Mouse (Mus musculus) testis, postnatal 10 days (tissue): ENCODE measurements around the gene Ltb4r2.

Experiments
- DNase-seq: peaks from one replicate; pipeline ENCODE4 v3.0.0; 2021; ENCODE audit warnings: low spot score

Ltb4r2 gene

GRCm38 (mm10) chr14:55737086-55737687 lies 24.0 kb upstream of the Ltb4r2 start:
- no peak for DNase-seq

- DNase-seq, result peak; percentile 93
These were observed 17.5 kb upstream of the Ltb4r2 start for GRCm38 (mm10) chr14:55743711-55744110.

GRCm38 (mm10) chr14:55745180-55745860 lies 15.9 kb upstream of the Ltb4r2 start, which contains the start of the genes Dhrs1 and Nop9:
TSS of gene Dhrs1 (minus strand) at chr14:55745690.
TSS of gene Nop9 (plus strand) at chr14:55745693.
- DNase-seq, result peak; percentile 93

GRCm38 (mm10) chr14:55745861-55746237 lies 15.4 kb upstream of the Ltb4r2 start:
- DNase-seq, result no peak

GRCm38 (mm10) chr14:55747051-55747847 lies 14.0 kb upstream of the Ltb4r2 start:
- no peak for DNase-seq

GRCm38 (mm10) chr14:55757566-55757965 lies 3.7 kb upstream of the Ltb4r2 start:
- no peak for DNase-seq

GRCm38 (mm10) chr14:55758363-55758784 lies 2.9 kb upstream of the Ltb4r2 start, which contains the start of gene Cideb:
TSS of gene Cideb (minus strand) at chr14:55758458.
- no peak for DNase-seq

GRCm38 (mm10) chr14:55760156-55760555 lies 1.1 kb upstream of the Ltb4r2 start:
- DNase-seq, result peak; percentile 90

- DNase-seq, result peak; percentile 71
These were observed 983 bp downstream of the Ltb4r2 start for GRCm38 (mm10) chr14:55762001-55762821.

GRCm38 (mm10) chr14:55763166-55763565 lies 1.9 kb downstream of the Ltb4r2 start:
- no peak for DNase-seq

GRCm38 (mm10) chr14:55765696-55766095 lies 4.5 kb downstream of the Ltb4r2 start, which contains the start of gene Ltb4r1:
TSS of gene Ltb4r1 (plus strand) at chr14:55765962.
- DNase-seq, result no peak

- peak; percentile 68 for DNase-seq
These were observed 6.5 kb downstream of the Ltb4r2 start for GRCm38 (mm10) chr14:55767519-55768414.

GRCm38 (mm10) chr14:55768555-55768954 lies 7.3 kb downstream of the Ltb4r2 start:
- DNase-seq, result no peak

- DNase-seq, result no peak
These were observed 8.0 kb downstream of the Ltb4r2 start for GRCm38 (mm10) chr14:55769087-55769703.

GRCm38 (mm10) chr14:55776711-55777110 lies 15.5 kb downstream of the Ltb4r2 start:
- DNase-seq, result peak; percentile 27

- peak; percentile 33 for DNase-seq
These were observed 15.9 kb downstream of the Ltb4r2 start for GRCm38 (mm10) chr14:55777176-55777575.

GRCm38 (mm10) chr14:55777806-55778205 lies 16.6 kb downstream of the Ltb4r2 start:
- DNase-seq, result peak; percentile 39

- peak; percentile 39 for DNase-seq
These were observed 17.5 kb downstream of the Ltb4r2 start for GRCm38 (mm10) chr14:55778686-55779085.

GRCm38 (mm10) chr14:55779656-55780055 lies 18.4 kb downstream of the Ltb4r2 start:
- DNase-seq, result peak; percentile 47

- peak; percentile 45 for DNase-seq
These were observed 19.5 kb downstream of the Ltb4r2 start for GRCm38 (mm10) chr14:55780736-55781135.
